Mouse (Mus musculus) midbrain, embryonic 15.5 days (tissue): ENCODE data around the gene Mthfsd. TPM values are rescaled to one million over a fixed set of nuclear protein-coding genes. Genes with fewer than 3 reads are reported as not detected.

Source experiments
- ATAC-seq: fragments of 200-750 bp; cut with Nextera tagmentation; replicated peaks from 2 replicates; pipeline ENCODE4 v1.8.0; 2017; ENCODE audit warnings: moderate TSS enrichment
- H3K27ac ChIP-seq: fragments of 300-500 bp; sonication (generic); 2 replicates; pipeline ENCODE4 v1.5.1; 2015; ENCODE audit warnings: mild to moderate bottlenecking, inconsistent platforms
- H3K27me3 ChIP-seq: fragments of 300-500 bp; sonication (generic); replicated peaks from 2 replicates; pipeline ENCODE4 v1.6.1; 2015; ENCODE audit warnings: inconsistent platforms
- H3K36me3 ChIP-seq: fragments of 300-500 bp; sonication (generic); replicated peaks from 2 replicates; pipeline ENCODE4 v1.6.1; 2015; ENCODE audit warnings: inconsistent platforms
- H3K4me1 ChIP-seq: fragments of 300-500 bp; sonication (generic); 2 replicates; pipeline ENCODE4 v1.6.1; 2015; ENCODE audit warnings: inconsistent platforms
- H3K4me2 ChIP-seq: fragments of 300-500 bp; sonication (generic); 2 replicates; pipeline ENCODE4 v1.6.1; 2015; ENCODE audit warnings: inconsistent platforms, mild to moderate bottlenecking, moderate library complexity
- H3K4me3 ChIP-seq: fragments of 300-500 bp; sonication (generic); 2 replicates; pipeline ENCODE4 v1.5.1; 2015; ENCODE audit warnings: mild to moderate bottlenecking, inconsistent platforms
- H3K9ac ChIP-seq: fragments of 300-500 bp; sonication (generic); 2 replicates; pipeline ENCODE4 v1.6.1; 2015; ENCODE audit warnings: mild to moderate bottlenecking, inconsistent platforms
- H3K9me3 ChIP-seq: fragments of 300-500 bp; sonication (generic); 2 replicates; pipeline ENCODE4 v1.6.1; 2016; ENCODE audit warnings: inconsistent platforms
- WGBS: fragments of 180-500 bp; shearing (Covaris S2); methylation state at CpG from one replicate; pipeline ENCODE4 v1.1.7; 2015; ENCODE audit warnings: mixed read lengths; 5-methylcytosine and 5-hydroxymethylcytosine counted together
- polyA plus RNA-seq: library from polyadenylated mRNA; unstranded; fragments of >200 nt; fragmentation: Nextera tagmentation; extraction: Ambion mirVana; gene quantifications from 2 replicates; pipeline ENCODE4 v1.2.1, GENCODE M21; 2015

Gene Mthfsd
- polyA plus RNA-seq, 1 experiment from 2014 or later: 51.1 TPM

GRCm38 (mm10) chr8:121128531-121129264 lies 20.5 kb upstream of the Mthfsd start:
- no peak overlapping the region for H3K27ac ChIP-seq
- peaks cover 84% of the 10 kb centered on the region for H3K27me3 ChIP-seq
- H3K4me3 ChIP-seq: peak overlapping the region; percentile 18
- H3K9ac ChIP-seq: no peak overlapping the region; the same call in 1 of the 2 replicates
- no peaks in the 10 kb centered on the region for H3K36me3 ChIP-seq
- WGBS: 1% methylated on average over 54 of the region's 55 CpGs
- H3K4me1 ChIP-seq: peaks cover 18% of the 10 kb centered on the region
- ATAC-seq: no peak
- peak overlapping the region; percentile 29 for H3K4me2 ChIP-seq
- no peaks in the 10 kb centered on the region for H3K9me3 ChIP-seq

GRCm38 (mm10) chr8:121127756-121128375 lies 19.7 kb upstream of the Mthfsd start, which contains the start of gene Foxl1:
Foxl1 (plus strand) TSS chr8:121127940.
- Histone ChIP-seq H3K27me3 (peaks cover 92% of the 10 kb centered on the region), H3K4me3 (peak within 1 kb of the TSS; percentile 18), H3K27ac (no peak within 1 kb of the TSS), H3K4me1 (peaks cover 18% of the 10 kb centered on the region), H3K9me3 (no peaks in the 10 kb centered on the region), H3K4me2 (peak within 1 kb of the TSS; percentile 29), H3K9ac (no peak within 1 kb of the TSS; the same call in 1 of the 2 replicates), H3K36me3 (no peaks in the 10 kb centered on the region)
- WGBS: 1% methylated on average over 43 of the region's 43 CpGs
- ATAC-seq: no peak

- no peak overlapping the region for H3K4me3 ChIP-seq
- no peak for ATAC-seq
- H3K4me2 ChIP-seq: no peak overlapping the region
- no peaks in the 10 kb centered on the region for H3K9me3 ChIP-seq
- 3% methylated on average over 11 of the region's 11 CpGs for WGBS
- H3K4me1 ChIP-seq: peaks cover 18% of the 10 kb centered on the region
- H3K27me3 ChIP-seq: peaks cover 95% of the 10 kb centered on the region
- H3K27ac ChIP-seq: no peak overlapping the region
- H3K9ac ChIP-seq: no peak overlapping the region
- H3K36me3 ChIP-seq: no peaks in the 10 kb centered on the region
Observed at GRCm38 (mm10) chr8:121127291-121127701, 19.1 kb upstream of the Mthfsd start.

- peaks cover 18% of the 10 kb centered on the region for H3K4me1 ChIP-seq
- no peaks in the 10 kb centered on the region for H3K9me3 ChIP-seq
- no peak for ATAC-seq
- no peak overlapping the region for H3K4me2 ChIP-seq
- 2% methylated on average over 6 of the region's 6 CpGs for WGBS
- H3K36me3 ChIP-seq: no peaks in the 10 kb centered on the region
- no peak overlapping the region for H3K4me3 ChIP-seq
- no peak overlapping the region for H3K27ac ChIP-seq
- H3K9ac ChIP-seq: no peak overlapping the region
- H3K27me3 ChIP-seq: peaks cover 95% of the 10 kb centered on the region
Observed at GRCm38 (mm10) chr8:121126694-121127093, 18.5 kb upstream of the Mthfsd start.

- Histone ChIP-seq H3K36me3 (no peaks in the 10 kb centered on the region), H3K27ac (no peak overlapping the region), H3K4me2 (no peak overlapping the region), H3K27me3 (peaks cover 97% of the 10 kb centered on the region), H3K9me3 (no peaks in the 10 kb centered on the region), H3K4me1 (peaks cover 18% of the 10 kb centered on the region), H3K9ac (no peak overlapping the region), H3K4me3 (no peak overlapping the region)
- WGBS: 6% methylated on average over 6 of the region's 6 CpGs
- no peak for ATAC-seq
Observed at GRCm38 (mm10) chr8:121126191-121126590, 18.0 kb upstream of the Mthfsd start.

GRCm38 (mm10) chr8:121125311-121125876 lies 17.2 kb upstream of the Mthfsd start:
- peak overlapping the region; percentile 33 for H3K4me2 ChIP-seq
- H3K4me3 ChIP-seq: peak overlapping the region; percentile 2; the same call in 1 of the 2 replicates
- no peak overlapping the region for H3K27ac ChIP-seq
- H3K9me3 ChIP-seq: no peaks in the 10 kb centered on the region
- 0 out of 2 replicates have a peak, but pooled peaks have one; percentile 42 for ATAC-seq
- H3K4me1 ChIP-seq: peaks cover 18% of the 10 kb centered on the region
- H3K27me3 ChIP-seq: peaks cover 97% of the 10 kb centered on the region
- under 1% methylated on average over 35 of the region's 36 CpGs for whole genome bisulfite sequencing
- H3K9ac ChIP-seq: no peak overlapping the region
- H3K36me3 ChIP-seq: no peaks in the 10 kb centered on the region

GRCm38 (mm10) chr8:121124547-121125239 lies 16.5 kb upstream of the Mthfsd start:
- no peak overlapping the region for H3K9ac ChIP-seq
- no peak overlapping the region for H3K4me3 ChIP-seq
- H3K4me2 ChIP-seq: no peak overlapping the region
- peaks cover 18% of the 10 kb centered on the region for H3K4me1 ChIP-seq
- 3% methylated on average over 17 of the region's 17 CpGs for WGBS
- H3K27me3 ChIP-seq: peaks cover 97% of the 10 kb centered on the region
- no peaks in the 10 kb centered on the region for H3K36me3 ChIP-seq
- H3K9me3 ChIP-seq: no peaks in the 10 kb centered on the region
- H3K27ac ChIP-seq: no peak overlapping the region
- no peak for ATAC-seq

- Histone ChIP-seq H3K4me1 (peaks cover 6% of the 10 kb centered on the region), H3K4me3 (no peak overlapping the region), H3K27me3 (peaks cover 92% of the 10 kb centered on the region), H3K4me2 (no peak overlapping the region), H3K27ac (no peak overlapping the region), H3K36me3 (no peaks in the 10 kb centered on the region), H3K9me3 (no peaks in the 10 kb centered on the region), H3K9ac (no peak overlapping the region)
- 42% methylated on average over 2 of the region's 2 CpGs for WGBS
- ATAC-seq: no peak
Observed at GRCm38 (mm10) chr8:121123113-121123512, 14.9 kb upstream of the Mthfsd start.

GRCm38 (mm10) chr8:121122368-121122767 lies 14.2 kb upstream of the Mthfsd start:
- peaks cover 93% of the 10 kb centered on the region for H3K27me3 ChIP-seq
- H3K4me2 ChIP-seq: no peak overlapping the region
- no peak for ATAC-seq
- H3K36me3 ChIP-seq: no peaks in the 10 kb centered on the region
- H3K27ac ChIP-seq: no peak overlapping the region
- H3K4me1 ChIP-seq: peaks cover 6% of the 10 kb centered on the region; the same call in 1 of the 2 replicates
- H3K9ac ChIP-seq: no peak overlapping the region
- 2% methylated on average over 7 of the region's 7 CpGs for WGBS
- H3K4me3 ChIP-seq: no peak overlapping the region
- H3K9me3 ChIP-seq: no peaks in the 10 kb centered on the region

GRCm38 (mm10) chr8:121121704-121122103 lies 13.5 kb upstream of the Mthfsd start:
- Histone ChIP-seq H3K4me1 (peaks cover 11% of the 10 kb centered on the region; the same call in 1 of the 2 replicates), H3K27ac (no peak overlapping the region), H3K9ac (no peak overlapping the region), H3K36me3 (no peaks in the 10 kb centered on the region), H3K4me3 (no peak overlapping the region), H3K9me3 (no peaks in the 10 kb centered on the region), H3K4me2 (no peak overlapping the region), H3K27me3 (peaks cover 94% of the 10 kb centered on the region)
- ATAC-seq: no peak
- 10% methylated on average over 8 of the region's 8 CpGs for WGBS

GRCm38 (mm10) chr8:121120456-121121419 lies 12.5 kb upstream of the Mthfsd start:
- no peak for ATAC-seq

More at GRCm38 (mm10) chr8:121120456-121121419, 12.5 kb upstream of the Mthfsd start:
- H3K4me1 ChIP-seq: peaks cover 19% of the 10 kb centered on the region
- H3K9ac ChIP-seq: no peak overlapping the region
- 4% methylated on average over 17 of the region's 17 CpGs for WGBS
- peaks cover 94% of the 10 kb centered on the region for H3K27me3 ChIP-seq
- H3K4me3 ChIP-seq: no peak overlapping the region
- no peak overlapping the region for H3K4me2 ChIP-seq
- no peak overlapping the region for H3K27ac ChIP-seq
- H3K36me3 ChIP-seq: no peaks in the 10 kb centered on the region
- no peaks in the 10 kb centered on the region for H3K9me3 ChIP-seq
